Mouse (Mus musculus): ENCODE measurements around the gene Pkd1.

Pkd1 gene

GRCm38 (mm10) chr17:24533099-24533992 is 16.3 kb upstream of the Pkd1 start:
- DNase-seq (ENCODE audit: low read depth, low spot score) = no peak

- DNase-seq (ENCODE audit: low read depth, low spot score) = no peak
These were observed 15.4 kb upstream of the Pkd1 start, which contains the start of gene Rab26 for GRCm38 (mm10) chr17:24534160-24534718. Gene Rab26, minus strand, starts transcription at chr17:24534210.

GRCm38 (mm10) chr17:24535300-24535699 is 14.3 kb upstream of the Pkd1 start:
- DNase-seq (ENCODE audit: low read depth, low spot score) = no peak

- no peak for DNase-seq (ENCODE audit: low read depth, low spot score)
These were observed 12.1 kb upstream of the Pkd1 start for GRCm38 (mm10) chr17:24537536-24537935.

GRCm38 (mm10) chr17:24538950-24539349 is 10.7 kb upstream of the Pkd1 start:
- no peak for DNase-seq (ENCODE audit: low read depth, low spot score)

- DNase-seq (ENCODE audit: low read depth, low spot score) = no peak
These were observed 9.3 kb upstream of the Pkd1 start for GRCm38 (mm10) chr17:24540375-24540774.

- no peak for DNase-seq (ENCODE audit: low read depth, low spot score)
These were observed 5.0 kb upstream of the Pkd1 start for GRCm38 (mm10) chr17:24544613-24545012.

GRCm38 (mm10) chr17:24545247-24545646 is 4.4 kb upstream of the Pkd1 start:
- DNase-seq (ENCODE audit: low read depth, low spot score) = no peak

- no peak for DNase-seq (ENCODE audit: low read depth, low spot score)
These were observed 3.4 kb upstream of the Pkd1 start for GRCm38 (mm10) chr17:24546234-24546633.

GRCm38 (mm10) chr17:24548435-24548834 is 1.2 kb upstream of the Pkd1 start:
- DNase-seq (ENCODE audit: low read depth, low spot score) = no peak

- DNase-seq (ENCODE audit: low read depth, low spot score) = no peak
These were observed 565 bp upstream of the Pkd1 start for GRCm38 (mm10) chr17:24548921-24549617.

GRCm38 (mm10) chr17:24550416-24551049 is 899 bp downstream of the Pkd1 start:
- DNase-seq (ENCODE audit: low read depth, low spot score) = no peak

GRCm38 (mm10) chr17:24551050-24551444 is 1.4 kb downstream of the Pkd1 start:
- no peak for DNase-seq (ENCODE audit: low read depth, low spot score)

GRCm38 (mm10) chr17:24557091-24557490 is 7.5 kb downstream of the Pkd1 start:
- no peak for DNase-seq (ENCODE audit: low read depth, low spot score)

GRCm38 (mm10) chr17:24558600-24559099 is 9.0 kb downstream of the Pkd1 start:
- DNase-seq (ENCODE audit: low read depth, low spot score) = no peak

GRCm38 (mm10) chr17:24559146-24559545 is 9.5 kb downstream of the Pkd1 start:
- no peak for DNase-seq (ENCODE audit: low read depth, low spot score)

GRCm38 (mm10) chr17:24560301-24561028 is 10.8 kb downstream of the Pkd1 start:
- no peak for DNase-seq (ENCODE audit: low read depth, low spot score)

GRCm38 (mm10) chr17:24561592-24561991 is 12.0 kb downstream of the Pkd1 start:
- DNase-seq (ENCODE audit: low read depth, low spot score) = no peak

- no peak for DNase-seq (ENCODE audit: low read depth, low spot score)
These were observed 14.0 kb downstream of the Pkd1 start for GRCm38 (mm10) chr17:24563638-24564037.

- DNase-seq (ENCODE audit: low read depth, low spot score) = no peak
These were observed 14.8 kb downstream of the Pkd1 start for GRCm38 (mm10) chr17:24564422-24564821.

- DNase-seq (ENCODE audit: low read depth, low spot score) = no peak
These were observed 15.5 kb downstream of the Pkd1 start for GRCm38 (mm10) chr17:24565092-24565491.
